Mouse (Mus musculus): ENCODE data around the gene Myof. TPM values are rescaled to one million over a fixed set of nuclear protein-coding genes. Genes with fewer than 3 reads are reported as not detected.

Gene Myof
- total and polyA plus RNA-seq, 3 experiments, result 0.30 to 4.1 (median 0.59) TPM

DNA sequence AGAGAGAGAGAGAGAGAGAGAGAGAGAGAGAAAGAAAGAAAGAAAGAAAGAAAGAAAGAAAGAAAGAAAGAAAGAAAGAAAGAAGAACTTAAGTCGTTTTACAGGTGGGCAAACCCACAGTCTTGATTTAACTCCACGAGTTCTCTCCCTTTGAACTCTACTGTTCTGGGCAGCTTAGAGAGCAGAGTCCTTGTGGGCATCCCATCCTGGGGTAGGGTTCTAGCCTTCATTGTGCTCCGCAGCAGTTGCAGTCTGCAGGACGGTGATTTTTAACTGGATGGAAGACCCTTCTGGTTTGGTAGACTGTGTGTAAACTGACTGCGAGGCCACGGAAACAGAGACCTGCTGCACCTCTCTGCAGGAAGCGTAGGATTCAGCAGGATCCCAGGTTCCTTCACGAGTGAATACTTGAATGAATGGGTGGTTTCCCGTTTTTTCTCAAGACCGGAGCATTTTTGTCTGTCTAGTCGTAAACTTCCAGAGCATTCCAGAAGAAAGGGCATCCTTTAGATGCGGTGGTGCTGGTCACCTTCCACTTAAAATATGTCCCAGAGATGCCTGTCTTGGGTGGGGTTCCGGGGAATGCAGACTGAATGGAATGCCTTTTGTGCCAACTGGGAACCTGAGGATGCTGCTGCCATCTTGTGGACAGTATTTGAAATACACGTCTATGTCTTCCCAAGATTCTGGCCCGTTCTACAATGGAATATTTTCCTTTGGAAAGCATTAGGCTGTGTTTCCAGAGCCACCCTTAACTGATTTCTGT, 156.8 kb downstream of the Myof start:
- dilution Hi-C loops (cut with MboI; ENCODE audit: extremely low pct_ligation_motif_present, extremely low pct_unique_long_range_greater_than_20kb, low sequenced_read_pairs), result no loop called here
- H3K4me3 ChIP-seq (replicated peaks in 1 of 3; ENCODE audit: low read depth in 2 of 3, low read length in 2 of 3, poor library complexity in 1 of 3), result no peak overlapping the region
- in situ Hi-C loops (cut with MboI; ENCODE audit: low pct_ligation_motif_present, low pct_unique_long_range_greater_than_20kb, low sequenced_read_pairs), result loop anchor here (25.0 kb wide), 1 partner anchor 299 kb away; no protein-coding TSS in a partner anchor
- H3K9me3 ChIP-seq (replicated peaks; ENCODE audit: low read length), result no peaks in the 10 kb centered on the region
- no peaks in the 10 kb centered on the region for H3K27me3 ChIP-seq (replicated peaks)
- no peaks in the 10 kb centered on the region for H3K36me3 ChIP-seq (replicated peaks in 1 of 2; ENCODE audit: control insufficient read depth in 1 of 2, insufficient read depth in 1 of 2, low read length in 1 of 2)
- no peak overlapping the region for H3K9ac ChIP-seq (ENCODE audit: insufficient read depth, low read depth)
- no peaks in the 10 kb centered on the region for H3K79me2 ChIP-seq (replicated peaks; ENCODE audit: control insufficient read depth, extremely low read depth, insufficient read depth, poor library complexity, severe bottlenecking)
- TF ChIP-seq CTCF (conservative IDR thresholded peaks at IDR 0.05 in 1 of 2, IDR thresholded peaks at IDR 0.05 in 1 of 2; ENCODE audit: low read depth in 2 of 2, low read length in 2 of 2) (peak; percentile 58 to 76; a peak in 3 of 4 replicates), USF1 (IDR thresholded peaks at IDR 0.05; ENCODE audit: low read depth, low read length) (no peak), ZC3H11A (IDR thresholded peaks at IDR 0.05; ENCODE audit: low read depth, low read length) (peak; percentile 53), NRF1 (IDR thresholded peaks at IDR 0.05; ENCODE audit: low read depth, low read length) (no peak), JUN (IDR thresholded peaks at IDR 0.05; ENCODE audit: insufficient read depth, low read depth, low read length) (no peak), POLR2A (IDR thresholded peaks at IDR 0.05; ENCODE audit: low read depth, low read length) (no peak), RAD21 (IDR thresholded peaks at IDR 0.05; ENCODE audit: low read depth, low read length) (peak; percentile 79), SMC3 (IDR thresholded peaks at IDR 0.05; ENCODE audit: low read depth, low read length) (peak; percentile 77), UBTF (IDR thresholded peaks at IDR 0.05; ENCODE audit: low read depth, low read length) (no peak)
- H3K27ac ChIP-seq (ENCODE audit: insufficient read depth, low read depth), result no peak overlapping the region
- DNase-seq (ENCODE audit: extremely low read depth), result peak; percentile 37
- peak overlapping the region; percentile 4; the same call in 1 of the 2 replicates for H3K4me2 ChIP-seq (ENCODE audit: insufficient read depth, low read depth, poor library complexity, severe bottlenecking)
- H3K4me1 ChIP-seq (ENCODE audit: control insufficient read depth in 1 of 2, insufficient read depth in 2 of 2), result peaks cover 0 to 4% of the 10 kb centered on the region in 2 experiments; a peak in 2 of 4 replicates

DNA sequence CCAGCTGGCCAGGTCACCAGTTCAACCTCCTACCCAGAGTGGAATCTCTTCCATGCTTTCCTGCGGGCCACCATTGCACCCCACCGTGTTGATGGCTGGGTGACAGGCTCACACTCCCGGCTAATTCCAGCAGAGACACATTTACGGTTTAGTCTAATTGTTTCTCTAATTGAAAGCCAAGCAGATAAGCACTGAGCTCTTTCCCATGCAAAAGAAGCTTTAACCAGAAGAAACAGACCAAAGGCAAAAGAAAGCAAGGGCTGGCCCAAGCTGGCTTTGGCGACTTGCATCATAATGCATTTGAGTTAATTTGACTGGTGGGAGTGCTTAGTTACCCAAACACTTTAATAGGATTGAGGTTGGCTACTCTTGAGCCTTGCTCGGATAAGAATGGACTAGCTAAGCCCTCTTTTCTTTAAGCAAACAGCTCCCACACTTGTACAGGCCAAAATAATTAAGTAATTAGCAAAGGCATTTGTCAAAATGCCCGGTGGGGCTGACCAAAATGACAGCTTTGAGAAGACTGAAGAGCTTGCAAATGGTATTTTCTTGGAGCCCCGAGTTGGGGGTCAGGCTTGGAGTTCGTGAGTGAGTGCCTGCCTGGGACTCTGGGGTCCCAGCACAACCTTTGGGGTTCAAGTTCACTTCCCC, 161.8 kb downstream of the Myof start:
- no peak overlapping the region for H3K4me2 ChIP-seq (ENCODE audit: insufficient read depth, low read depth, poor library complexity, severe bottlenecking)
- DNase-seq (ENCODE audit: extremely low read depth), result no peak
- TF ChIP-seq UBTF (IDR thresholded peaks at IDR 0.05; ENCODE audit: low read depth, low read length) (no peak), HCFC1 (IDR thresholded peaks at IDR 0.05; ENCODE audit: low read depth, low read length) (no peak), JUND (conservative IDR thresholded peaks at IDR 0.05; ENCODE audit: low read depth, low read length) (no peak), USF1 (IDR thresholded peaks at IDR 0.05; ENCODE audit: low read depth, low read length) (no peak), POLR2AphosphoS2 (IDR thresholded peaks at IDR 0.05; ENCODE audit: low read depth, low read length) (no peak), EP300 (IDR thresholded peaks at IDR 0.05; ENCODE audit: low read length) (no peak), RCOR1 (conservative IDR thresholded peaks at IDR 0.05; ENCODE audit: low read depth, low read length) (no peak), CHD1 (IDR thresholded peaks at IDR 0.05; ENCODE audit: low read depth, low read length) (no peak), PAX5 (IDR thresholded peaks at IDR 0.05; ENCODE audit: low read length) (no peak)
- no peak overlapping the region for H3K9ac ChIP-seq (ENCODE audit: insufficient read depth, low read depth)
- H3K27ac ChIP-seq (ENCODE audit: insufficient read depth, low read depth), result no peak overlapping the region
- H3K36me3 ChIP-seq (replicated peaks in 1 of 2; ENCODE audit: control insufficient read depth in 1 of 2, insufficient read depth in 1 of 2, low read length in 1 of 2), result no peaks in the 10 kb centered on the region
- H3K4me1 ChIP-seq (ENCODE audit: control insufficient read depth in 1 of 2, insufficient read depth in 2 of 2), result peaks cover 0 to 2% of the 10 kb centered on the region in 2 experiments; a peak in 2 of 4 replicates
- dilution Hi-C loops (cut with MboI; ENCODE audit: extremely low pct_ligation_motif_present, extremely low pct_unique_long_range_greater_than_20kb, low sequenced_read_pairs), result no loop called here
- H3K27me3 ChIP-seq (replicated peaks), result no peaks in the 10 kb centered on the region
- no peaks in the 10 kb centered on the region for H3K79me2 ChIP-seq (replicated peaks; ENCODE audit: control insufficient read depth, extremely low read depth, insufficient read depth, poor library complexity, severe bottlenecking)
- in situ Hi-C loops (cut with MboI; ENCODE audit: low pct_ligation_motif_present, low pct_unique_long_range_greater_than_20kb, low sequenced_read_pairs), result loop anchor here (25.0 kb wide), 1 partner anchor 294 kb away; no protein-coding TSS in a partner anchor
- no peak overlapping the region for H3K4me3 ChIP-seq (replicated peaks in 1 of 3; ENCODE audit: low read depth in 2 of 3, low read length in 2 of 3, poor library complexity in 1 of 3)
- no peaks in the 10 kb centered on the region for H3K9me3 ChIP-seq (replicated peaks; ENCODE audit: low read length)

All from CH12.LX (cell line).